Mouse (Mus musculus): ENCODE measurements around the gene Gm3285. TPM values are rescaled to one million over a fixed set of nuclear protein-coding genes. Genes with fewer than 3 reads are reported as not detected.

The Gm3285 gene
- polyA plus RNA-seq, 1 experiment from 2014 or later, result not detected

DNA sequence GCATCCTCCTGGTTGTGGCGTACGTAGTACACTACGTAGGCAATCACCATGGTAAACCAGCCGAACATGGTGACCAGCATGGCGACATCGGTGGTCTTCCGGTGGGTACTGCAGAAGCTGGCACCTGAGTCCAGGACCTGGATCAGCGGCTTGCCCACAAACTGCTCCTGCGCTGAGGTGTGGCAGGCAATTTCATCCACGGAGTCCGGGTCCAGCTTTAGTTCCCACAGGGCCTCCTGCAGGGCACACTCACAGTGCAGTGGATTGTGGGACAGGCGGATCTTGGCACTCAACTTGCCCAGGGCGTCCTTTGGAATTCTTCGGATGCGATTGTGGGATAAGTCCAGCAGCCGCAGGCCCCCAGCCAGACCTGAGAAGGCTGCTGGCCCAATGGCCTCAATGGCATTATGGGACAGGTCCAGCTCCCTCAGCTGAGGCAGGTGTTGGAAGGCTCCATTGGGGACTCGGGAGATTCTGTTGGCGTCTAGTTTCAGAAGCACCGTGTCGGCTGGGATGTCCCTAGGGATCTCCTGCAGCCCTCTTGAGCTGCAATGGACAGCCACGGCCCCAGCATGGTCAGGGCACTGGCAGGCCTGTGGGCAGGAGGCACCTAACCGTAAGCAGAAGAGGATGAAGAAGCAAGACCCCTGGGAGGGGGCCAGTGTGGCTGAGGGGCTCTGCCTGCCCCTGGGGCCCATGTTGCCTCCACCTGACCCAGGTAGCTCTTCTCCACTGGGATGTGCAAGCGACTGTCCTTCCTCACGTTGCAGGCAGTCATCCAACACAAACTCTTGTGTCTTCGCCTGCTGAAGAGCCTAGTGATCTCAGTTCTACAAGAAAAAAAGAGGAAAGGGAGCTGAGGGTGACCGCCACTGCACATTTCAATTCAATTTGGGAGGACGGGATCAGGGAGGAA lies 39.4 kb downstream of the Gm3285 start:
- no peak for ATAC-seq (ENCODE audit: insufficient number of reproducible peaks, insufficient read depth, low FRiP score, low TSS enrichment, low read depth)
- Histone ChIP-seq H3K4me3 (peak overlapping the region; percentile 69), H3K4me2 (peak overlapping the region; percentile 84), H3K36me3 (no peaks in the 10 kb centered on the region), H3K9ac (peak overlapping the region; percentile 79; the same call in 1 of the 2 replicates), H3K9me3 (no peaks in the 10 kb centered on the region), H3K27me3 (peaks cover 10% of the 10 kb centered on the region), H3K27ac (no peak overlapping the region), H3K4me1 (peaks cover 18% of the 10 kb centered on the region)
- WGBS, result 84% methylated on average over 27 of the region's 27 CpGs

DNA sequence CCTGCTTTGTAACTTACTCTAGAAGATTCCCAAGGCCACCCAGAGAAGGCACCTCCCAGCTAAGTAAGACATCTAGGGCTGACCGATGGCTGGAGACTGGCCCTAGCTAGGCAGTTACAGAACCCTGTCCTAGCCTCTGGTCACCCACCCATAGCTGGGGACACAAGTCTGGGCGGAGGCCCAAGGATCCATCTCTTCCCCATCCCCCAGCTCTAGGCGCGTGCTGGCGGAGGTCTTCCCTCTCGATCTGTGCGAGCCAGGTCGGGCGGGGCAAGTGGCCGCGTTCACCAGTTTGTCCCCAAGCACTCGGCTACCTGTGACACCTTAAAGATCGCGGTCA lies 40.1 kb downstream of the Gm3285 start:
- Histone ChIP-seq H3K9me3 (no peaks in the 10 kb centered on the region), H3K27ac (no peak overlapping the region), H3K27me3 (peaks cover 10% of the 10 kb centered on the region), H3K36me3 (no peaks in the 10 kb centered on the region), H3K4me1 (peaks cover 18% of the 10 kb centered on the region), H3K4me3 (peak overlapping the region; percentile 69), H3K4me2 (peak overlapping the region; percentile 84), H3K9ac (peak overlapping the region; percentile 79)
- WGBS, result 3% methylated on average over 14 of the region's 14 CpGs
- 0 out of 2 replicates have a peak, but pooled peaks have one; percentile 16 for ATAC-seq (ENCODE audit: insufficient number of reproducible peaks, insufficient read depth, low FRiP score, low TSS enrichment, low read depth)

DNA sequence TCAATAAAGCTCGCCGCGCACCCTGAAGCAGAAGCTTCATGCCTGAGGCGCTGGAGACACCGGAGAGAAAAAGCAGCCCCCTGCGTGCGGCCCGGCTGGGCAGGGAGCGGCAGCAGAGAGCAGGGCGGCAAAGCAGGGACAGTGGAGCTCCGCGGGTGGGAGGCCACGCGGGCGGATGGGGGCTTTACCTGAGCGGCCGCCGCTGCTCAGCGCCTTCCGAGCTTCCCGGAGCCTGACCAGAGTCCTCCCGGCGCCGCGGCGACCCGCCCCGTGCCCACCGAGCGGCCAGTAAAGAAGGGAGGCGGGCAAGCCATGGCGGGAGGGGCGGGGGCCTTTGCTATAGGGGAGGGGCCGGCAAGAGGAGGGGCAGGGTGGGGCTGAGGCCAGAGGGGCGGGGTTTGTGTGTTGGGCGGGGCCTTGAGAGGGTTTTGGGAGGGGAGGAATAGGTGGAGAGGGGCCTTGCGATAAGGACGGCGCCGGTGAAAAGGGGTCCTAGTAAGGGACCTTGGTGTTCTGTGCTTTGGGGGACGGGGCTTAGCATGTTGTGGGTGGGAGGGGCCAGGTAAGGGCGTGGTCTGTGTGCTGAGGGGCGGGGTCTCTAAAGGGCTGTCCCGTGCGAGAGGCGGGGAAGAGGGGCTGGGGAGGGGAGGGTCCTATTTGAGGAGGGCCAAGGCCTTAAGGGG lies 40.6 kb downstream of the Gm3285 start, which contains the start of gene Lrrc3:
TSS of gene Lrrc3 (minus strand) at position 326 of the 683 bp plus-strand sequence.
- 0% methylated on average over 46 of the region's 46 CpGs for WGBS
- Histone ChIP-seq H3K27me3 (peaks cover 10% of the 10 kb centered on the region), H3K9ac (peak within 1 kb of the TSS; percentile 79), H3K9me3 (no peaks in the 10 kb centered on the region), H3K36me3 (no peaks in the 10 kb centered on the region), H3K4me1 (peaks cover 18% of the 10 kb centered on the region), H3K27ac (no peak within 1 kb of the TSS), H3K4me2 (peak within 1 kb of the TSS; percentile 84), H3K4me3 (peak within 1 kb of the TSS; percentile 69)
- ATAC-seq (ENCODE audit: insufficient number of reproducible peaks, insufficient read depth, low FRiP score, low TSS enrichment, low read depth), result peak; percentile 65

DNA sequence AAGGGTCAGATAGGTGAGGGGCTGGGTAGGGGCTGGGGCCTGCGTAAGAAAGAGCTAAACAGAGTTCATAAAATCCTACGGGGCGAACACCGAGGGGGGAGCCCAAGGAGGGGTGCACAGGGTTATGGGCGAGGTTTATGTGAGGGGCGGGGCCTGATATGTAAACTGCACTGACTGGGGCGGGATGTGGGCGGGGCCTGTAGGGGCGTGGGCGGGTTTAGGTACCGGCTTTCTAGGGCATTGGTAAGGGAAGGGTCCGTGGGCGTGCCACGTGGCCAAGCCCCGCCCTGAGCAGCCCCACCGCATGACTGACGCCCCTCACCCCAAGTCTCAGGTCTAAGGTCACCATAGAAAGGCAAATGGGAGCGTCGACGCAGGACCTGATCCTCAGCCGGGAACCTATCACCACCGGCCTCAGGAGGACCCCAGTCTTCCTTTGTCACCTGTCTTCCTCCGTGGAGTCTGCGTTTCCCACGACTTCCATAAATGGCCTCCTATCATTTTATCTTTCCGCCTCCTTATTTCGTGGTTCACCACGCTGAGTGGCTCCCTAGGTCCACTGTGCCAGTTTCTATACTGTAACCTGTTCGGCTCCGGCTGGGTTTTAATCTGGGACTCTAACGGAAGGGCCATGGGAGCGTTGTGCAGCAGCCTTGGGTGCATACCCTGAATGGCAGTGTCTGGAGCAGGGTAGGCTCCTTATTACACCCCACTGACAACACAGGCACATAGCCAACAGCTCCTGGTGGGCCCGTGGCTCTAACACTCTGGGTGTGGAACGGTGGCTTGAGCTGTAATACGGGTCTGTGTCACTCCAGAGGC lies 41.3 kb downstream of the Gm3285 start:
- WGBS, result 7% methylated on average over 35 of the region's 35 CpGs
- Histone ChIP-seq H3K27ac (no peak overlapping the region), H3K4me2 (peak overlapping the region; percentile 84), H3K27me3 (peaks cover 10% of the 10 kb centered on the region), H3K36me3 (no peaks in the 10 kb centered on the region), H3K9me3 (no peaks in the 10 kb centered on the region), H3K4me1 (peaks cover 18% of the 10 kb centered on the region), H3K9ac (no peak overlapping the region), H3K4me3 (peak overlapping the region; percentile 69)
- peak; percentile 58 for ATAC-seq (ENCODE audit: insufficient number of reproducible peaks, insufficient read depth, low FRiP score, low TSS enrichment, low read depth)

Other genes starting within 250 kb of the Gm3285 start
- gene Ube2g2, start 239.7 kb upstream of the Gm3285 start, polyA plus RNA-seq (2015; fragmentation: Nextera tagmentation; extraction: Ambion mirVana), result 76.4 and 80.3 TPM in 2 replicates
- gene Tspear, start 175.4 kb upstream of the Gm3285 start, polyA plus RNA-seq (2015; fragmentation: Nextera tagmentation; extraction: Ambion mirVana), result 1.3 and 2.2 TPM in 2 replicates
- not detected in 2 replicates for gene Gm19402, start 171.2 kb upstream of the Gm3285 start, polyA plus RNA-seq (2015; fragmentation: Nextera tagmentation; extraction: Ambion mirVana)
- gene Gm9508, start 164.7 kb upstream of the Gm3285 start, polyA plus RNA-seq (2015; fragmentation: Nextera tagmentation; extraction: Ambion mirVana), result not detected in 2 replicates
- not detected in 2 replicates for gene Gm10272, start 155.3 kb upstream of the Gm3285 start, polyA plus RNA-seq (2015; fragmentation: Nextera tagmentation; extraction: Ambion mirVana)
- gene Gm10024, start 150.5 kb upstream of the Gm3285 start, polyA plus RNA-seq (2015; fragmentation: Nextera tagmentation; extraction: Ambion mirVana), result 0.72 and 1.5 TPM in 2 replicates
- gene Gm10142, start 146.2 kb upstream of the Gm3285 start, polyA plus RNA-seq (2015; fragmentation: Nextera tagmentation; extraction: Ambion mirVana), result not detected in 2 replicates
- not detected in 2 replicates for gene Krtap12-1, start 141.4 kb upstream of the Gm3285 start, polyA plus RNA-seq (2015; fragmentation: Nextera tagmentation; extraction: Ambion mirVana)
- gene Gm10100, start 135.5 kb upstream of the Gm3285 start, polyA plus RNA-seq (2015; fragmentation: Nextera tagmentation; extraction: Ambion mirVana), result not detected in 2 replicates
- not detected in 2 replicates for gene Gm18596, start 119.3 kb upstream of the Gm3285 start, polyA plus RNA-seq (2015; fragmentation: Nextera tagmentation; extraction: Ambion mirVana)
- 0.42 TPM in 1 of 2 replicates, not detected in the other for gene Gm9736, start 110.6 kb upstream of the Gm3285 start, polyA plus RNA-seq (2015; fragmentation: Nextera tagmentation; extraction: Ambion mirVana)
- not detected in 2 replicates for gene Gm3233, start 102.3 kb upstream of the Gm3285 start, polyA plus RNA-seq (2015; fragmentation: Nextera tagmentation; extraction: Ambion mirVana)
- gene Gm3238, start 90.7 kb upstream of the Gm3285 start, polyA plus RNA-seq (2015; fragmentation: Nextera tagmentation; extraction: Ambion mirVana), result not detected in 2 replicates
- gene Gm7138, start 85.0 kb upstream of the Gm3285 start, polyA plus RNA-seq (2015; fragmentation: Nextera tagmentation; extraction: Ambion mirVana), result not detected in 2 replicates
- gene Gm3250, start 79.4 kb upstream of the Gm3285 start, polyA plus RNA-seq (2015; fragmentation: Nextera tagmentation; extraction: Ambion mirVana), result not detected in 2 replicates
- gene Gm7137, start 73.8 kb upstream of the Gm3285 start, polyA plus RNA-seq (2015; fragmentation: Nextera tagmentation; extraction: Ambion mirVana), result not detected in 2 replicates
- not detected in 2 replicates for gene Gm9639, start 66.9 kb upstream of the Gm3285 start, polyA plus RNA-seq (2015; fragmentation: Nextera tagmentation; extraction: Ambion mirVana)
- gene Gm19668, start 62.8 kb upstream of the Gm3285 start, polyA plus RNA-seq (2015; fragmentation: Nextera tagmentation; extraction: Ambion mirVana), result not detected in 2 replicates
- gene Gm9507, start 50.1 kb upstream of the Gm3285 start, polyA plus RNA-seq (2015; fragmentation: Nextera tagmentation; extraction: Ambion mirVana), result not detected in 2 replicates
- not detected in 2 replicates for gene Gm2696, start 47.3 kb upstream of the Gm3285 start, polyA plus RNA-seq (2015; fragmentation: Nextera tagmentation; extraction: Ambion mirVana)
- gene Krtap10-4, start 34.9 kb upstream of the Gm3285 start, polyA plus RNA-seq (2015; fragmentation: Nextera tagmentation; extraction: Ambion mirVana), result not detected in 2 replicates
- gene Krtap10-10, start 26.0 kb upstream of the Gm3285 start, polyA plus RNA-seq (2015; fragmentation: Nextera tagmentation; extraction: Ambion mirVana), result not detected in 2 replicates
- gene Gm36176, start 15.2 kb upstream of the Gm3285 start, polyA plus RNA-seq (2015; fragmentation: Nextera tagmentation; extraction: Ambion mirVana), result not detected in 2 replicates
- not detected in 2 replicates for gene Gm10318, start 9.1 kb upstream of the Gm3285 start, polyA plus RNA-seq (2015; fragmentation: Nextera tagmentation; extraction: Ambion mirVana)
- gene Lrrc3, start 40.6 kb downstream of the Gm3285 start, polyA plus RNA-seq (2015; fragmentation: Nextera tagmentation; extraction: Ambion mirVana), result 4.2 and 5.1 TPM in 2 replicates
- 0.21 and 0.44 TPM in 2 replicates for gene Trpm2, start 108.6 kb downstream of the Gm3285 start, polyA plus RNA-seq (2015; fragmentation: Nextera tagmentation; extraction: Ambion mirVana)
- gene 1810043G02Rik, start 116.5 kb downstream of the Gm3285 start, polyA plus RNA-seq (2015; fragmentation: Nextera tagmentation; extraction: Ambion mirVana), result 28.6 and 31.7 TPM in 2 replicates
- gene Pfkl, start 148.1 kb downstream of the Gm3285 start, polyA plus RNA-seq (2015; fragmentation: Nextera tagmentation; extraction: Ambion mirVana), result 140 and 145 TPM in 2 replicates
- gene Dnmt3l, start 180.0 kb downstream of the Gm3285 start, polyA plus RNA-seq (2015; fragmentation: Nextera tagmentation; extraction: Ambion mirVana), result 0.44 and 0.56 TPM in 2 replicates
- gene Aire, start 181.6 kb downstream of the Gm3285 start, polyA plus RNA-seq (2015; fragmentation: Nextera tagmentation; extraction: Ambion mirVana), result 0.39 and 0.59 TPM in 2 replicates
- 3.0 and 4.4 TPM in 2 replicates for gene Icosl, start 207.3 kb downstream of the Gm3285 start, polyA plus RNA-seq (2015; fragmentation: Nextera tagmentation; extraction: Ambion mirVana)

All from embryonic facial prominence, embryonic 13.5 days (tissue).